Mouse (Mus musculus): Measurements from ENCODE around the gene Zfp593. TPM values are rescaled to one million over a fixed set of nuclear protein-coding genes. Genes with fewer than 3 reads are reported as not detected.

The Zfp593 gene
- total RNA-seq, 2 experiments from 2014 or later, result 10.2 to 11.4 TPM

DNA sequence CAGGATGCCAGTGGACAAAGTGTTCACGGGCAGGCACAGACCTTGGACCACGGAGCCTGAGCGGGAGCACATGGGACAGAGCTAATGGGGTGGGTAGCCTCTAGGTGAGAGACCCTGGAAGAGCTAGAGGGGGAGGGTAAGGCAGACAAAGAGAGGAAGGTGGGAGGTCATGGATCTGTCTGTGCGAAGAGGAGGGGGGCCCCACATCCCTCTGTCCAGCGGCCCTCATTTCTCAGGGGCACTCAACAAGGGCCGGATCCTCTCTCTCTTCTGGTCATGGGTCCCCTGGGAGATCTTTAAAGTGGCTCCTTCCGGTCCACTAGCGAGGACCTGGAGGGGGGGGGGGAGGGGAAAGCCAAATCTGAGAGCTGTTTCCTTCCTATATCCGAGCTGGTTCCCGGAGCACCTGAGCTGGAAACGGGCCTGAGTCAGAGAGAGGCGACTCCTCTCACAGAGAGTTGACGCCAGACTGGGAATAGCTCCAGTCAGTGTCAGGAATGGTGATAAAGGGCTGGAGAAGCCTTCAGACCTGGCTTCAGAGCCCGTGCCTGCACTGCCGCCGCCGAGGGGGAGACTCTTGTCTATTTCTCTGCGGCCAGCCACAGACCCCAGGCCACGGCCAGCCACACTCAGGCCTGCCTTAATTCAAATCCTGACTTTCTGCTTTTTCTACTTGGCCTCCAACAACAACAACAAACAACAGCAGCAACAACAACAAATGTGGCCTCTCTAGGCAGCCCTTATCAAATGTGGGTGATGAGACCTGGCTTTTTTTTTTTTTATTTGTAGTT is 11.2 kb upstream of the Zfp593 start:
- no peak for DNase-seq

DNA sequence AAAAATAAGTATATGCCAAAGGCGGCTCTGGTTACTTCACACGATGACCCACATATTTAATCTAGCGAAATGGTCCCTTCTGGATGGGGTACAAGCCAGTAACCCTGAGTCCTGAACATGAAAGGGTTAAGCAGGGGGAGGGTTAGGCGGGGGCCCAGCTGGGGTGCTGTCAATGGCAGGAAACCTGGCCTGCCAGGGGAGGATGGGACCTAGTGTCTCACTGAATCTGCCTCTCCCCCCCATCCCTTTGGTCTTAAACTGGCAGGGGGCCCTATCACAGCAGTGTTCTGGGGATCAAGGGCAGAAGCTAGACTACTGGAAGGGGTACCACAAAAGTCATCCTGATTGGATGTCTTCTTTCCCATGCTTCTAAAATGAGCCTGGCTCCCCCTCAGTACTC is 10.5 kb upstream of the Zfp593 start:
- no peak for DNase-seq

DNA sequence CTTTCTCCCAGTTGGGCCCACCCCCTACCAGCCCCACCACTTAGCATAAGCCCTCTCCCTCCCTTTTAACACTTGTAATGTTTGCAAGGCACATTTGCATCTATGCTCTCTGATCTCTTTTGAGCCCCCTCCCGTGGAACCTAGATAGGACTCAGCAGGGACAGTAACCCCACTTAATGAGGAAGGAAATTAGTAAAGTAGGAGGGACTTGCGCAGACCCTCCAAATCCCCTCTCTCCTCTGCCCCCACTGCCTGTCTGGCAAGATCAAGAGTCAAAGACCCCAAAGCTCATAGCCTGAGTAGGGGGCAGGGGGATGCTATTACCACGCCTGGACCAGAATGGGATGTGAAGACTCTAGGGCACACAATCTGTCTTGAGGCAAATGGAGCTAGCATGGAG is 9.4 kb upstream of the Zfp593 start:
- DNase-seq, result no peak

DNA sequence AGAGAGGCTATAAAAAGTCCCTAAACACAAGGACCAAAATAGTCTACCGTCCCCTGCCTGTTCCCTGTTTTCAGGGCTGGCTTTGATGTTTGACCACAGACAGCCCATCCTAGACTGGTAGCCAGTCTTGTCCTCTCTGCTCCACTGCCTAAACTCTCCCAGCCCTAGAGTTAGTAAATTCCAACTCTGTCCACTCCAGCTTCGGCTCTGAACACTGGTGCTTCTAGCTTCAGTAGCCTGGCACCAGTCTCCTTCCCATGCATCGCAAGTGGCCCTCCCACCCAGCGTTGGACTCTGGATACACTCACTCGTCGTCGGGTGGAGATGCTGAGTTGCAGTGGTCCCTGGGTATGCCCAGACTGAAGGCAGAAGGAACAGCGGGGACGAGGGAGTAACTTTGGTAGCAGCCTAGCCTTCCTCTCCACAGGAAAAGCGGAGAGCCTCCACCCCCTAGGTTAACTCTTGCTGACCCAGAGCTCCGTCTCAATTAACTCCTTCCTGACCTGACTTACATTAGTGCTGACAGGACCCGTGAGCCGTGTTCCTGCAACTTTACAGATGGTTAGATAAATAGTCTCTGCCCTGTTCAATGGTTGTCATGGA is 8.4 kb upstream of the Zfp593 start, which contains the start of gene Grrp1:
Grrp1 (minus strand) TSS at position 385 of the 603 bp plus-strand sequence.
- DNase-seq, result no peak

DNA sequence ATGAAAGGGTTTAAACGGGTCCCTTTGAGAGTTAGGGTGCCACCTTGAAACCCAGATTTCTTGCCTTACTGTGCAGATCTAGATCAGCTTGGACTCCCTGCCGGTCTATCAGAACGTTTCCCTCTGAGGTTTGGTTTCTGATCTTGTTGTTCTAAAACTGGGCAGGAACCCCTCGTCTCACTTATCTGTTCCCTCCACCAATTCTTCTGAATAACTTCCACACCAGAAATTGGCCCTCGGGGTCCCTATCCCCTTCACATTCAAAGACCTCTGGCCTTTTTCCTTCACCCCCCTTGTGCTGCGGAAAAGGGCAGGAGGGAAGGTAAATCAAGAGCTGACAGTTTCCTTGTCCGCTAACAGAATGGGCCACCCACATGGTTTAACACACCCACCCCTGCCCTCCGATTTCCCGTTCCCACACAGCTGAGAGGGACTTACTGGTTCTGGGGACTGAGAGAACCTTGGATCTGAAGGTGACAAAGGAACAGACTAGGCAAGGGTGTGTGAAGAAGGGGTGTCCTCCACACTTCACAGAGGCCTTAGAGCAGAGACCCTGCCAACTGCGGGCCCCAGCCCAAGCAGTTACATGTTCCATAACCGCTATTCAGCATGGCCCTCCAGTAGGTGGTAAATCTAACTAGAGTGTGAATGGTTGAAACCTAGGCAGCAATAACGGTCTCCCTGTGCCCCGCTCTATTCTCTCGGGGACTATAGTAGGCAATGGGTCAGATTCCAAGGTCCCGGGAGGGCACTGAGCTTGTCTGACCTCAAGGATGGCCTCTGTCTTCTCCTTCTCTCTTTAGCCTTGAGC is 7.7 kb upstream of the Zfp593 start:
- no peak for DNase-seq

DNA sequence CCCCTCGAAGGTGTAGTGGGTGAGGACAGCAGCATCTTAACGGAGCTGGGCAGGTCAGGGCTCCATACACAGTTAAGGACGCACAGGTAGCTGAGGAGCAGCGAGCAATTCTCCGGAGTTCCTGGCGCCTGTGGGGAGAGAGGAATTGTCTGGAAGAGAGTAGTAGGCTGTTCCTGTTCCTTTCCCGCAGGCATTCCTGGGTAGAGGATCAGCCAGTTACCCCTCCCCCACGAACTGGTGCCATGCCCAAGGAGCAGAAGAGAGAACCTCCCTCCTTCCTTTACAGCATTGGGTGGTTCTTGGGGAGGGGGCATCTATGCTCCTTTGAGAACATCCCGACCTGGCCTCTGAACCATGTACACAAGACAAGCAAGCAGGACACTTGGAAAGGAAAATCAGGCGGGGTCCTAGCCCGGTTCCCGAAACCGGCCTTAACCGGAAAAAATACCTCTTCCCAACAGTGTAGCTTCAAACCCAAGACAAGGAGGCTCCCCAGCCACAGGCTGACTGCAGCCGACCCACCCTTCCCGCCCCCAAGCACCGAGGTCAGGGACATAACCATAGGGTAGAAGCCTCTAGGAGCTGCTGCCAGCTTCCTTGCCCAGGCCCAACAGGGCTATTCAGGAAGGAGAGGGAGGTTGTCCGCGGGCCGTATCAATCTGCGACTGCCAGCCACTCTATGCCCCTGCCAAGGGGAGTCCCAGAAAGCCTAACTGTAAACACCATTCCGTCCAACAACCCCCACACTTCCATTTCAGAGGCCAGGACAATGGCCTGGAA is 6.9 kb upstream of the Zfp593 start:
- DNase-seq, result no peak

DNA sequence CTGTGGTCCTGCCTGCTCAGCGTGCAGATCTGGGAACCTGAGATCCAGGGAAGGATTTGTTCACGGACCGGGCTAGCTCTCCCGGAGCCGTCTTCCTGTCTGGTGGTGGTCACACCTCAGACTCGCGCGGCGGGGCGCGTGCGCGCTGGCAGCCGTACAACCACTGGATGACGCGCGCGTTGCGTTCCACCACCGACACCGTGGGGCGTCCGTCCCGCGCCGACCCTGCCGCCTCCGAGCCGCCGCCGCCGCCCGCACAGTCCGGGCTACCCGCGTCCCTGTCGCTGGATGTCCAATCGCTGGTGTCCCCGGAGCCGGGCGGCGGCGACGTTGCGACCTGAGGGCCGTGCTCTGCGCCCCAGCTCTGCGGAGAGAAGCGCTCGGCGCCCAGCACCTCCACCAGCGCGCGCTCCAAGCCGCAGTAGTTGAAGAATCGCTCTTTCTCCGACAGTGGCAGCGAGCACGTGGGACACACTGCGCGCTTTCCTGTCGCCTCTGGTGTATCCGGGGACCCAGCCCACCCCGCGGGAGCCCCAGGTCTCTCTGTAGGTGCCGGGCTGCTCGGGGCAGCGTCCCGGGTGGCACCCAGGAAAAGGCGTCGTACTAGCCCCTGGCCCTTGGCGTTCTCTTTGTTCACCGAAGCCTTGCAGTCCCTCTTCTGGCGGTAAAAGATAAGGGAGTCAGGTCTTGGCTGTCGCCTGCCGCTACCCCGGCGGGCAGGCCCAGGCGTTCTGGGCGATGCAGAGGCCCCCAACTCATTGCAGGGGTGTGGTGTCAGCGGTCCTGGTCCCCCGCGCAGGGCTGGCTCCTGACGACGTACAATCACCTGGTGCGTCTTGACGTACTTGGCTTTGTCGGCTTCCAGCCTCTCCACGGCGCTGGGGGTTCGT is 6.1 kb upstream of the Zfp593 start:
- DNase-seq, result no peak

DNA sequence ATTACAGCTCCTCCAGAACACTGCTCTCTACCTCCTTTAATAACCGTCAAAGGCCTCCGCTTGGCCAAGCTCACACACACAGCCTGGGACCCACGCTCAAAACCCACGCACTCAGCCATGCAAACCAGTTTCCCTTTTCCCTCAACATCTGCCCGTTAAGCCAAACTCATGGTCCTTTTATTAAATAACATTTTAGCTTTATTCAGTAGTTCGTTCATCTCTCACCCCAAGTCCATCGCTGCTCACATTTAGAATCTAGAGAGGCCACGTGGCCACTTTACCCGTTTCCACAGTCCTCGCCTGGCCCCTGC is 5.5 kb upstream of the Zfp593 start:
- no peak for DNase-seq

DNA sequence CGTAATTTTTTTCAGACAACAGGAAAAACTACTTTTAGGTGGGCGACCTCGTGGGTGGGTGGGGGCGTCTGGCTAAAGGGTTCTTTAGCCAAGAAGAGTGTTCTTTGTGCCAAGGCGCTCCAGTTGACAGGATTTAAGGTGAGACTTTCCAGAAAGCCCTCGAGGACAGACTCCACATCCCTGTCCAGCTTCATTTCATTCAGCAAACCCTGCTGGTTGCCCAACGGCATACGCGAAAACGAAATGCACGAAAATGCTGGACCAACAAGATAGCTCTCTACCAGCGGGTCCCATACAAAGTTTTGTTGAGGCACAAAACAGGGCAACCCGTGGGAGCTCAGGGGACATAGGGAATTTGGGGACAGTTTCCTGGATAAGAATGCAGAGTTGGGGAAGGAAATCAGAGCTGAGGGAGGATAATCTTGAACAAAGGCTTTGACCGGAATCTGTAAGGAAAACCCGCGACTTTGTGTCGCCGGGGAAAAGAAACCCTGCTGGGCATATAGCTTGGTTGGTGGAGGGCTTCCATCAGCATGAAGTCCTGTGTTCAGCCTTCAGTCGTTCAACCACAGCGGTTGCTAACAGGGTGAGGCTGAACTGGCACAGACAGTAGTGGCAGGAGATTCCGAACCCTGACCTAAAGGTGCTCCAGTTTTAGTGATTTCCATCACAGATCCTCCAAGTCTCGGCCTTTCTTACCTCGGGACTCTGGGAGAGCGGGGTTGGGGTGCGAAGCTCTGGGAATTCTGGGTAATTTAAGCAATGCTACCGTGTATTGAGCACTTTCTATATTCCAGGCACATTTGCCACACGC is 4.9 kb upstream of the Zfp593 start:
- DNase-seq, result no peak

DNA sequence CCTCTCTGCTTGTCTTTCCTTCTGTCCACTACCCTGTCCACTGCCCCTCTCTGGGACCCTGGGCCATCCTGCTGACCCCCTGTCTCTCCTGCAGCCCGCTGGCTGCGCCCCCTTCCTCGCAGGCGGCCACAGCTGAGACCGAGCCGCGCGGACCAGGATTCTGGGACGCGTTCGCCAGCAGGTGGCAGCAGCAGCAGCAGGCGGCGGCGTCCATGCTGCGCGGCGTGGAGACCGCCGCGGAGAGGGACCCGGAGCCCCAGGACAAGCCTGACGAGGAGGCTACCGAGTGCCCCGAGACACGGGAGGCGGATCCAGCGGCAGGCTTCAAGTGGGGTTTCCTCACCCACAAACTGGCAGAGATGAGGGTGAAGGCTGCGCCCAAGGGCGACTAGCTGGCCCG is 4.3 kb upstream of the Zfp593 start:
- peak; percentile 59 to 65 for DNase-seq

DNA sequence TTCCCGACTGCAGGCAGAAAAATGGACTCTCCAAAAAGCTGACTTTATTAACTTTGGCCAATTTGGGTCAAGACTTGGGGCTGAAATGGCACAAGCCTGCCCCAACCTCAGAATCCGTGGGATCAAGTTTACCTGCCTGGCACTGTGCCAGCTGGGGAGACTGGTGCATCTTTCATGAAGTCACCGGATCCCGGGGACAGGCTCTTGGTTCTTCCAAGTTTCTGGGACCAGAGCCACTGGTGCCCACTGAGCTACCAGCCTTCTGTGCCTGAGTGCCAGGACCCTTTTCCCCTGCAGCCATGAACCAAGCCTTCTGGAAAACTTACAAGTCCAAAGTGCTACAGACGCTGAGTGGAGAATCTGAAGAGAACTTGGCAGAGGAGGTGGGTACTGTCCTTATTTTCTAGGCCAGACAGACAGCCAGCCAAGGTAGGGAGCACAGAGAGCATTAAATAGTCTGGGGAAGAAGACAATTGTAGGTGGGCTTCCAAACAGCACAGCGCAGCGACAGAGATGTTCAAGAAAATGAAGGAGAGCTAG is 1.4 kb upstream of the Zfp593 start, which contains the start of gene Gm30191:
Gm30191 (plus strand) TSS at position 217 of the 540 bp plus-strand sequence.
- DNase-seq, result no peak

DNA sequence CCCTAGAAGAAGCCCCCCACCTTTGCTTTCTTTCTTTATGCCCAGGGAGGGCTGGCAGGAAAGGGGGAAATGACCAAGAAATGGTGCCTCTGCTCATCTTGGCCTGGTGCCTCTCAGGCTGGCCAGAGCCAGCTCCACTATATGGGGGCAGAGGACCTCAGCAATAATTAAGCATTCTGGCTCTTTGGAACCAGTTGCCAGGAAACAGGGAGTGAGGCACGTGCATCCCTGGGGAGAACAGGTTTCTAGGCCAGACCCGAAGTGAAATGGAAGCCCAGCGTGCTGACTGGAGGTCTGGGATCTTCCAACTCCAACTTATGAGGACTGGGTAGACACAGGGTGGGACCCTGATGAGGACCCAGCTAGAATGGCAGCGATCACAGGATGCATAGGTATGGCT is 864 bp upstream of the Zfp593 start:
- no peak for DNase-seq

DNA sequence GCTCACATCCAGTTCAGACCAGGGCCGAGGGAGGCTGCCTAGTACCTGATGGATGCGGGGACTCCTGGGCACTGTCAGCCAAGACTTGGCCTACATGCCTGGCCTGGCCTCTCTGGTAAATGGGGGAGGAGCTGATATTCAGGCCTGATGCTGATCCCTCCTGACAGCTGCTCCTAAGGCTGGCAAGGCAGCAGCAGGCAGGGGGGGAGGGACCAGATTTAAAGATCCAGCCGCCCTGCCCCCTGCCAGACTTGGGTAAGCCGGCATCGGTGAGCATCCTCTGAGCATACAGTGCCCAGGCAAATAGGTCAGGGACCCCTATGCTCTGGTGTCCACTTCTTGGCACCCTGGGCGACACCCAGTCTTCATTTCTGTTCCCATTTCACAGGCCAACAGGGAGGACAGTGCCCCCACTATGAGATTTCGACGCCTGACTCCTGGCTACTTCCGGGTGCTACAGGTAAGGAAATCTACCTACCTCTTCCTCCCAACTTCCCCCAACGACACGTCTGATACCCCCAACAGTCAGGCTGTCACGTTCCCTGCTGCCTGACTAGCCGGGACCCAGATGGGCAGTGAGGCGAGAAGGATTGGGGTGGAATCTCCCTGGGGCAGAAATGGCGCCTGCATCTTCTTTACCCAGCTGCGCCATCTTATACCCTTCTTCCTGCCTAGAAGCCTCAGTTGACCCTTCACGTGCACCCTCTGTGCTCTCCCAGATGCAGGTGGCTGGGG is 1.7 kb downstream of the Zfp593 start, which contains the start of gene E130218I03Rik:
E130218I03Rik (plus strand) TSS at position 147 of the 735 bp plus-strand sequence.
- no peak for DNase-seq

DNA sequence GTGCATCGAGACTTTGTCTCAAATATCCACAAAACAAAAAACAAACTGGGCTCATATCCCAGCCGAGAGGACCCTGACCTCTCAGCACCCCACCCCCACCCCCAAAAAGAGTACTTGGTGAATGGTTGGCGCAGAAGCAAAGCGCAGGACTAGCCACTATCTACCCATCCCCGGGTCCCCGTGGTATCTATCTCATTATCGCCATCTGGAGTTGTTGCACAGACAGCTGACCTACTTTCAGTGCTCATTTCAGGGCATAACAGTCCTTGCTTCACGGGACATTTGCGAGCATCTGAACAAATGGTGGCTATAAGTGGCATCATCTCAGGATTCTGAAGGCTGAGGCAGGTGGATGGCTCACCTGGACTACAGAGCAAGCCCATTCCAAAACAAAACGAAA is 6.7 kb downstream of the Zfp593 start:
- no peak for DNase-seq

DNA sequence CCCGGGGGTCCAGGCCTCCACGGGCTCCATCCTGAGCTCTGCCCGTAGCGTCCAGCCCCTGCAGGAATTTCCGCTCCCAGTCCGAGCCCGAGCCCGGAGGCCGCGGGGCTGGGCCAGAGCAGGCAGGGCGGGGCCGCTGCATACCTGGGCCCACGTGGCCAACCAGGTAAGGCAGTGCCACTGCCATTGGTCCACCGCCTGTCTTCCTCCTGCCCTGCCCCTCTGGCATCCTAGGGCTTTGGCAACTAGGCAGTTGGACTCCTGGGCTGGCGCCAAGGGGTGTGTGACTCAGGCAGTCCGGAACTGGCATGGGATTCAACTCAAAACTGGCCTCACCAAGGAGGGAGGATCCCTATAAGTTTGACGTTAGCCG is 7.1 kb downstream of the Zfp593 start, which contains the start of gene Cnksr1:
Cnksr1 (minus strand) TSS at position 121 of the 373 bp plus-strand sequence.
- DNase-seq, result no peak

DNA sequence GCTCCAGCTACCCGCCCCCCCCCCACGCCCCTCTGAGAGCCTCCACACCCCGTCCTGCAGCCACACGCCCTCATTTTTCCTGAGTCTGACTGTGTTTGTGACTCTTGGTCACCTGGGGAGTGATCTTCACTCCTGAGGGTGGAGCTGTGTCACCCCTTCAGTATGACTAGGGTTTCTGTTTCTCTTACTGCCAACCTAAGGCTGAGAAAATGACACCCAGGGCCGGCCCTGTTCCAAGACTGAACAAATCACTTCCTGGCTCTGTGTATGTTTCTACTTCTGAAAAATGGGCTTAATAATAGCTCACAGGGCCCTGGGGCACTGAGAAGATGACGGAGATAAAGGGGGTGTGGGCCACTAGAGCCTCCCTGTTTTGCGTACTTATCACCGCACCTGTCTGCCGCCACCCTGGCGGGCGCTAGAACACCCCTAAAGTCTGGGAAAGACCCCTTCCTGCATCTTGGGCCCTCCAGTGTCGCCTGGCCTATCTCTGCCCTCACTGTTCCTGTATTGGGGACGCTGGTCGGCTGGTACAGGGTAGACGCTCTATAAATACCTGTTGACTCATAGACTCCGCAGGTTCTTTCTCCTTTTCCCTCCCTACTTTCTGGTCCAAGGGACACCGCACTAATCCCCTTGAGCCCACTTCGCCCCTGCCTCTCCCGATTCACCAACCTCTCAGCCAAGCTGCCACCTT is 7.7 kb downstream of the Zfp593 start:
- no peak for DNase-seq

DNA sequence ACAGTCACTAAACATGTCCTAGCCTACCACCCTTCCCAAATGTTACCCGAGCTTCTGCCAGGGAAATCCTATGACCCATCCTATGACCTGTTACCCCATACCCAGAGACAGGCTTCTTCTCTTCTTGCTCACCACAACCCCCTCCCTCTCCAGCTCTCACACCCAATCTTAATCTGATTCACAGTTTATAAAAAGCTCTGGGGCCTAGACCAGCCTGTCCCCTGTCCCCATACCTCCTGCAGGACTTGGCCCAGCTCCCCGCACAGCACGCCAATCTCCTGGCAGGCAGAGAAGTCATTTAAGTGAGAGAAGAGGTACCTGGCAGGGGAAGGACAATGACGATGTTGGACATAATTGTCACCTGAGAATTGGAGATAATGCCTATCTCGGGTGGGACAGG is 10.5 kb downstream of the Zfp593 start:
- no peak for DNase-seq

DNA sequence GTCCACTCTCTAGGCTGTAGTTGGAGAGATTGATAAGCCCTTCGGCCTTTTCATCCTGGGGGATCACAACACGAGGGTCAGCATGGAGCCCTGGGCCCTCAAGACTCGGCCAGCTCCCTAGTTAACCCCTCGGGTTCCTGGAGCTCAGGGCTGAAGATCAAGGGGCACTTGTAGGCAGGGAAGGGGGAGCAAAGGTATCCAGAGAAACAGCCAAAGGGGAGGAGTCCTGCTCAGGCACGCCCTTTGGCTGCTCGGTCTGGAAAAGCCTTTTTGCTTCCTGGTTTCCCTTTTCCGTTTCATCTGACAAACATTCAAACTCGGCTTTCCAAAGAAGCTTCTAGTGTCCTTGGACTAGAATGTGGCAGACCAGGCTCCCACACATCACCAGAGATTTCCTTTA is 15.0 kb downstream of the Zfp593 start:
- no peak for DNase-seq

DNA sequence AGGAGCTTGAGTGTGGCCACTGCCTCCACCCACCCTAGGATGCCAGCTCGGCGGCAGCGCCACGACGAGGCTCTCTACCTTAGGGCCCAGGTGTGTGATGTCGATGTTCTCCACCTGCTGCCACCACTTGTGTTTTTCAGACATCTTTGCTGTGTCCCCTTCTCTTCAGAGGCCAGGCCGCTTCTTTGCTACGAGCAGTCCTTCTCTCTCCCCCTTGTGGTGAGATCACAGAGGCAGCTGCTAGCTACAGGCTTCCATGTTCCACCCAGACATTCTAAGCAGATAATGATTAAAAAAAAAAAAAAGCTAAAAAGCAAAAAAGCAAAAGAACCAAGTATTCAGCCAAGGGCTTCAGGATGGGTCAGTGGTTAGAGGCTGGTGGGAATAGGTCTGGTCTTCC is 18.2 kb downstream of the Zfp593 start, which contains the start of gene Catsper4:
Catsper4 (minus strand) TSS at position 190 of the 400 bp plus-strand sequence.
- DNase-seq, result no peak
